Mouse (Mus musculus) CH12.LX (cell line): ENCODE results near the gene Rita1. TPM values are rescaled to one million over a fixed set of nuclear protein-coding genes. Genes with fewer than 3 reads are reported as not detected.

Experiments
- DNase-seq: peaks from one replicate; pipeline ENCODE4 v3.0.0-alpha.2; 2013; ENCODE audit errors: extremely low read depth
- H3K27ac ChIP-seq: 2 replicates; pipeline ENCODE4 v1.5.1; 2012; ENCODE audit warnings: low read depth, mild to moderate bottlenecking, control low read depth, moderate library complexity; ENCODE audit not compliant: insufficient read depth
- H3K27me3 ChIP-seq: replicated peaks from 2 replicates; pipeline ENCODE3; 2012; ENCODE audit warnings: inconsistent platforms
- H3K36me3 ChIP-seq, 2 experiments: replicated peaks in 1 of 2; 2 replicates each; pipeline versions ENCODE3 to v1.6.1; 2012; ENCODE audit warnings: inconsistent platforms in 1 of 2, low read length in 1 of 2, mild to moderate bottlenecking in 1 of 2, mixed read lengths in 1 of 2, moderate library complexity in 1 of 2; ENCODE audit not compliant: control insufficient read depth in 1 of 2, insufficient read depth in 1 of 2
- H3K4me1 ChIP-seq, 2 experiments: 2 replicates each; pipeline ENCODE4 v1.6.1; 2012; ENCODE audit warnings: inconsistent platforms in 1 of 2, moderate library complexity in 1 of 2; ENCODE audit not compliant: insufficient read depth in 2 of 2, control insufficient read depth in 1 of 2
- H3K4me2 ChIP-seq: 2 replicates; pipeline ENCODE4 v1.6.1; 2012; ENCODE audit warnings: low read depth, mild to moderate bottlenecking, control low read depth; ENCODE audit not compliant: poor library complexity, insufficient read depth, severe bottlenecking
- H3K4me3 ChIP-seq, 3 experiments: fragments of 150-350 bp in 1 of 3; sonication (generic) in 1 of 3; replicated peaks in 1 of 3; 2 replicates each; pipeline versions ENCODE3 to v1.5.1; 2011 to 2012; ENCODE audit warnings: low read depth in 2 of 3, low read length in 2 of 3, mild to moderate bottlenecking in 2 of 3, moderate library complexity in 2 of 3, control low read depth in 1 of 3, improper control_type of control experiment in 1 of 3, inconsistent platforms in 1 of 3, mixed read lengths in 1 of 3; ENCODE audit not compliant: poor library complexity in 1 of 3
- H3K79me2 ChIP-seq: replicated peaks from 2 replicates; pipeline ENCODE4 v1.6.1; 2012; ENCODE audit warnings: mild to moderate bottlenecking, moderate library complexity; ENCODE audit not compliant: control insufficient read depth, poor library complexity, insufficient read depth, severe bottlenecking; ENCODE audit errors: extremely low read depth
- H3K9ac ChIP-seq: 2 replicates; pipeline ENCODE4 v1.6.1; 2012; ENCODE audit warnings: low read depth, mild to moderate bottlenecking, control low read depth, moderate library complexity; ENCODE audit not compliant: insufficient read depth
- H3K9me3 ChIP-seq: replicated peaks from 2 replicates; pipeline ENCODE3; 2012; ENCODE audit warnings: low read length, inconsistent platforms, mixed read lengths
- BHLHE40 ChIP-seq: IDR thresholded peaks from 2 replicates; pipeline ENCODE4 v1.6.1; 2011; ENCODE audit warnings: mild to moderate bottlenecking, low read depth, low read length, improper control_type of control experiment
- CHD1 ChIP-seq: IDR thresholded peaks from 2 replicates; pipeline ENCODE4 v1.6.1; 2012; ENCODE audit warnings: low read depth, low read length, improper control_type of control experiment, inconsistent platforms
- CTCF ChIP-seq, 2 experiments: IDR thresholded peaks in 1 of 2; conservative IDR thresholded peaks in 1 of 2; 2 replicates each; pipeline ENCODE4 v1.5.1; 2011 to 2012; ENCODE audit warnings: low read depth in 2 of 2, low read length in 2 of 2, improper control_type of control experiment in 1 of 2, inconsistent platforms in 1 of 2, mild to moderate bottlenecking in 1 of 2, moderate library complexity in 1 of 2
- E2F4 ChIP-seq: IDR thresholded peaks from 2 replicates; pipeline ENCODE4 v1.6.1; 2011; ENCODE audit warnings: low read depth, low read length, improper control_type of control experiment; ENCODE audit not compliant: insufficient replicate concordance
- JUN ChIP-seq: IDR thresholded peaks from 2 replicates; pipeline ENCODE4 v1.6.1; 2011; ENCODE audit warnings: low read depth, mild to moderate bottlenecking, low read length, improper control_type of control experiment, moderate library complexity; ENCODE audit not compliant: insufficient read depth
- JUND ChIP-seq: conservative IDR thresholded peaks from 2 replicates; pipeline ENCODE4 v1.6.1; 2011; ENCODE audit warnings: low read depth, low read length, improper control_type of control experiment
- KAT2A ChIP-seq: IDR thresholded peaks from 2 replicates; pipeline ENCODE4 v1.6.1; 2012; ENCODE audit warnings: low read length, improper control_type of control experiment, inconsistent platforms; ENCODE audit not compliant: insufficient replicate concordance
- MAFK ChIP-seq: IDR thresholded peaks from 2 replicates; pipeline ENCODE4 v1.6.1; 2011; ENCODE audit warnings: low read length, improper control_type of control experiment; ENCODE audit not compliant: insufficient replicate concordance
- MAZ ChIP-seq: IDR thresholded peaks from 2 replicates; pipeline ENCODE4 v1.6.1; 2012; ENCODE audit warnings: low read depth, mild to moderate bottlenecking, inconsistent platforms, low read length, improper control_type of control experiment, moderate library complexity
- MEF2A ChIP-seq: IDR thresholded peaks from 2 replicates; pipeline ENCODE4 v1.6.1; 2014; ENCODE audit warnings: low read depth, mild to moderate bottlenecking, inconsistent platforms, low read length, improper control_type of control experiment, borderline replicate concordance
- MXI1 ChIP-seq: IDR thresholded peaks from 2 replicates; pipeline ENCODE4 v1.6.1; 2011; ENCODE audit warnings: mild to moderate bottlenecking, low read depth, low read length, improper control_type of control experiment
- MYC ChIP-seq: IDR thresholded peaks from 2 replicates; pipeline ENCODE4 v1.6.1; 2011; ENCODE audit warnings: low read depth, mild to moderate bottlenecking, improper control_type of control experiment, low read length
- NELFE ChIP-seq: IDR thresholded peaks from 2 replicates; pipeline ENCODE4 v1.6.1; 2011; ENCODE audit warnings: low read depth, low read length, improper control_type of control experiment
- POLR2AphosphoS2 ChIP-seq: IDR thresholded peaks from 2 replicates; pipeline ENCODE4 v1.6.1; 2011; ENCODE audit warnings: low read depth, low read length, improper control_type of control experiment
- SMC3 ChIP-seq: IDR thresholded peaks from 2 replicates; pipeline ENCODE4 v1.6.1; 2011; ENCODE audit warnings: low read depth, low read length, improper control_type of control experiment
- USF2 ChIP-seq: conservative IDR thresholded peaks from 2 replicates; pipeline ENCODE4 v1.6.1; 2011; ENCODE audit warnings: low read depth, low read length, improper control_type of control experiment
- ZC3H11A ChIP-seq: IDR thresholded peaks from 2 replicates; pipeline ENCODE4 v1.6.1; 2012; ENCODE audit warnings: low read depth, mild to moderate bottlenecking, inconsistent platforms, low read length, improper control_type of control experiment
- ZKSCAN1 ChIP-seq: IDR thresholded peaks from 2 replicates; pipeline ENCODE4 v1.6.1; 2012; ENCODE audit warnings: low read depth, inconsistent platforms, low read length, improper control_type of control experiment, borderline replicate concordance
- ZMIZ1 ChIP-seq: IDR thresholded peaks from 2 replicates; pipeline ENCODE4 v1.6.1; 2012; ENCODE audit warnings: low read depth, mild to moderate bottlenecking, inconsistent platforms, low read length, improper control_type of control experiment
- ZNF384 ChIP-seq: IDR thresholded peaks from 2 replicates; pipeline ENCODE4 v1.6.1; 2012; ENCODE audit warnings: low read depth, low read length, improper control_type of control experiment, inconsistent platforms
- dilution Hi-C: fragments of 300-500 bp; cut with MboI; formaldehyde crosslinking; loops from 2 replicates; pipeline ENCODE4 v1.14.3; 2020; ENCODE audit warnings: low sequenced_read_pairs; ENCODE audit not compliant: extremely low pct_unique_long_range_greater_than_20kb, extremely low pct_ligation_motif_present
- in situ Hi-C: fragments of 300-500 bp; cut with MboI; formaldehyde crosslinking; loops from 3 replicates; pipeline ENCODE4 v1.14.3; 2019; ENCODE audit warnings: low sequenced_read_pairs, low pct_ligation_motif_present, low pct_unique_long_range_greater_than_20kb, mixed read lengths
- polyA plus RNA-seq: library from polyadenylated mRNA; unstranded; fragments of >175 nt; gene quantifications from 2 replicates; pipeline ENCODE4 v1.2.1, GENCODE M21; 2012; ENCODE audit warnings: low read depth; ENCODE audit not compliant: insufficient read length
- total RNA-seq, 2 experiments: library from RNA; depleted of rRNA; stranded (reverse); fragments of 300-350 nt in 1 of 2; fragments of >200 nt in 1 of 2; gene quantifications; 2 replicates each; pipeline ENCODE4 v1.2.3; 2012 to 2014

Rita1 gene
- total and polyA plus RNA-seq, 3 experiments = 6.3 to 10.2 (median 7.3) TPM

DNA sequence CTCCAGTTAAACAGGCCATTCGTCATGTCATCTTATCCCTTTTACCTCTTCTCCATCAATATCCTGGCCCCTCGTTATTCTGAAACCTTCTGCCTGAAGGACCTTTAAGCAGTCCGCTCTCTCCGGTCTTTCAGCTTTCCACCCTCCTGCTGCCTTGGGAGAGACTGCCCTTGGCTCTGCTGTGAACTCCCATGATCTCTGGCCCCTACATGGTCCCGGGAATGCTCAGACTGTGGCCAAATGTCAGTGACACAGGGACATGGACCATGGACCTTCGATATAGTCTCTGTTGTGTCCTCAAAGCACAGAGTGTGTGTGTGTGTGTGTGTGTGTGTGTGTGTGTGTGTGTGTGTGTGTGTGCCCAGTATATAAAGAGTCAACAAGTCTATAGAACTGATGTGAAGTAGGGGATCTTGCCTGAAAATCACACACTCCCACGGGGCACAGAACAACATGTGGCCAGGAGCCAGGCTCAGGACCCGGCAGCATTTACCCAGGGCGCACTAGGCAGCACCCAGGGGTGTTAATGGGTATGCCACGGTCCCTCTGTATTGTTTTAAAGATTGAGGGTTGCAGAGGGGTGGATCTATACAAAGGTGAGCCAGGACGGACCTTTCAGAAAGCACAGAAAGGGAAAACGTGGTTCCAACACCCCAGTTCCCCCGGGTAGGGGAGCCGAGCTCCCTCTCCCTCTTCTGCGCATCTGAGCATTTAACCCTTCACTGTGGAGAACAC lies 47.1 kb downstream of the Rita1 start:
- H3K27ac ChIP-seq = no peak overlapping the region
- no peaks in the 10 kb centered on the region for H3K79me2 ChIP-seq
- H3K9ac ChIP-seq = no peak overlapping the region
- DNase-seq = no peak
- H3K4me3 ChIP-seq = no peak overlapping the region
- H3K9me3 ChIP-seq = no peaks in the 10 kb centered on the region
- H3K4me1 ChIP-seq = peaks cover under 1 to 21% of the 10 kb centered on the region in 2 experiments; a peak in 3 of 4 replicates
- TF ChIP-seq MAZ (no peak), JUN (no peak), NELFE (no peak), KAT2A (no peak), POLR2AphosphoS2 (no peak), MYC (no peak), USF2 (no peak), MXI1 (no peak), MAFK (no peak), BHLHE40 (no peak), ZC3H11A (no peak), JUND (no peak), MEF2A (no peak), ZMIZ1 (no peak), ZNF384 (no peak), CHD1 (no peak), ZKSCAN1 (no peak)
- in situ Hi-C loops = no loop called here
- H3K4me2 ChIP-seq = no peak overlapping the region
- H3K36me3 ChIP-seq = no peaks in the 10 kb centered on the region
- dilution Hi-C loops = no loop called here
- H3K27me3 ChIP-seq = no peaks in the 10 kb centered on the region

DNA sequence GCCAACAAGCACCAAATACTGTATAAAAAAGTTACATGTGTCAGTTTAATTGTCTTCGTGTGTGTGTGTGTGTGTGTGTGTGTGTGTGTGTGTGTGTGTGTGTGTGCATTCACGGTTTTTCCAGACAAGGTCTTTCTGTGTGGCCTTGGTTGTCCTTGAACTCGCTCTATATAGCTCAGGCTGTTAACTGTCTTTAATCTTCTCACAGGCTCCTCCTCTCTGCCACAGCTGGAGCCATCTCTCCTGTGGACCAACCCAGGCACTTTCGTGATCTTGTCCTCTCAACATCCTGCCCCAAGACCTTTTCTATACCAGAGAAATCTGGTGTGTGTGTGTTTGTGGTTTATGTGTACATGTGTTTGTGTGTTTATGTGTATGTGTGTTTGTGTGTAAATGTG lies 48.5 kb downstream of the Rita1 start:
- no peak overlapping the region for H3K9ac ChIP-seq
- H3K4me3 ChIP-seq = no peak overlapping the region
- dilution Hi-C loops (no loop called here), in situ Hi-C loops (no loop called here)
- no peaks in the 10 kb centered on the region for H3K79me2 ChIP-seq
- no peak overlapping the region for H3K4me2 ChIP-seq
- H3K27me3 ChIP-seq = no peaks in the 10 kb centered on the region
- H3K4me1 ChIP-seq = peaks cover 0 to 16% of the 10 kb centered on the region in 2 experiments; a peak in 2 of 4 replicates
- no peak overlapping the region for H3K27ac ChIP-seq
- no peak for DNase-seq
- no peaks in the 10 kb centered on the region for H3K9me3 ChIP-seq
- H3K36me3 ChIP-seq = no peaks in the 10 kb centered on the region
- TF ChIP-seq E2F4 (no peak), KAT2A (no peak), NELFE (no peak), SMC3 (no peak), CTCF (conservative IDR thresholded peaks at IDR 0.05 in 1 of 2, IDR thresholded peaks at IDR 0.05 in 1 of 2; ENCODE audit: low read depth in 2 of 2, low read length in 2 of 2) (no peak)
